Mouse (Mus musculus): ENCODE measurements around the gene Vav3. TPM values are rescaled to one million over a fixed set of nuclear protein-coding genes. Genes with fewer than 3 reads are reported as not detected.

Gene Vav3
- total and polyA plus RNA-seq, 3 experiments: 1.7 to 5.0 (median 4.4) TPM

- intact Hi-C loops (cut with DNase I): loop anchor here (5.0 kb wide), 1 partner anchor 1539 kb away; no protein-coding TSS in a partner anchor
- Histone ChIP-seq H3K36me3 (ENCODE audit: control insufficient read depth, insufficient read depth, low read length) (no peaks in the 10 kb centered on the region), H3K4me1 (ENCODE audit: control insufficient read depth, insufficient read depth, low read length) (no peaks in the 10 kb centered on the region), H3K79me2 (replicated peaks; ENCODE audit: control insufficient read depth, insufficient read depth, low read length) (no peaks in the 10 kb centered on the region), H3K4me3 (no peak overlapping the region), H3K9ac (ENCODE audit: low read depth, low read length) (no peak overlapping the region), H3K27ac (no peak overlapping the region), H3K27me3 (ENCODE audit: control insufficient read depth, insufficient read depth, low read length) (no peaks in the 10 kb centered on the region)
- TF ChIP-seq CTCF (IDR thresholded peaks at IDR 0.05) (no peak), POLR2A (IDR thresholded peaks at IDR 0.05; ENCODE audit: insufficient read depth, low read depth, low read length) (no peak), EP300 (IDR thresholded peaks at IDR 0.05; ENCODE audit: insufficient read depth, low read depth, low read length) (no peak)
- no peak for DNase-seq
- 91% methylated on average over 4 of the region's 4 CpGs for WGBS
Measured at GRCm38 (mm10) chr3:109528688-109529087, 188.2 kb downstream of the Vav3 start.

- no peaks in the 10 kb centered on the region for H3K36me3 ChIP-seq (ENCODE audit: control insufficient read depth, insufficient read depth, low read length)
- WGBS: 75% methylated on average over 3 of the region's 3 CpGs
- H3K27ac ChIP-seq: no peak overlapping the region
- H3K4me1 ChIP-seq (ENCODE audit: control insufficient read depth, insufficient read depth, low read length): no peaks in the 10 kb centered on the region
- no peak for TF ChIP-seq CTCF (IDR thresholded peaks at IDR 0.05)
- no peak for TF ChIP-seq EP300 (IDR thresholded peaks at IDR 0.05; ENCODE audit: insufficient read depth, low read depth, low read length)
- TF ChIP-seq POLR2A (IDR thresholded peaks at IDR 0.05; ENCODE audit: insufficient read depth, low read depth, low read length): no peak
- H3K79me2 ChIP-seq (replicated peaks; ENCODE audit: control insufficient read depth, insufficient read depth, low read length): no peaks in the 10 kb centered on the region
- no peaks in the 10 kb centered on the region for H3K27me3 ChIP-seq (ENCODE audit: control insufficient read depth, insufficient read depth, low read length)
- intact Hi-C loops (cut with DNase I): no loop called here
- no peak for DNase-seq
- H3K4me3 ChIP-seq: no peak overlapping the region
- no peak overlapping the region for H3K9ac ChIP-seq (ENCODE audit: low read depth, low read length)
Measured at GRCm38 (mm10) chr3:109537686-109538085, 197.2 kb downstream of the Vav3 start.

GRCm38 (mm10) chr3:109540009-109540408 lies 199.6 kb downstream of the Vav3 start:
- no peak for TF ChIP-seq EP300 (IDR thresholded peaks at IDR 0.05; ENCODE audit: insufficient read depth, low read depth, low read length)
- TF ChIP-seq POLR2A (IDR thresholded peaks at IDR 0.05; ENCODE audit: insufficient read depth, low read depth, low read length): no peak
- TF ChIP-seq CTCF (IDR thresholded peaks at IDR 0.05): no peak

GRCm38 (mm10) chr3:109544476-109545221 lies 204.2 kb downstream of the Vav3 start:
- no peak overlapping the region for H3K9ac ChIP-seq (ENCODE audit: low read depth, low read length)
- 87% methylated on average over 7 of the region's 7 CpGs for WGBS
- no peaks in the 10 kb centered on the region for H3K27me3 ChIP-seq (ENCODE audit: control insufficient read depth, insufficient read depth, low read length)
- no peak for DNase-seq
- no peaks in the 10 kb centered on the region for H3K79me2 ChIP-seq (replicated peaks; ENCODE audit: control insufficient read depth, insufficient read depth, low read length)
- no peaks in the 10 kb centered on the region for H3K4me1 ChIP-seq (ENCODE audit: control insufficient read depth, insufficient read depth, low read length)
- H3K27ac ChIP-seq: no peak overlapping the region
- H3K4me3 ChIP-seq: no peak overlapping the region
- TF ChIP-seq POLR2A (IDR thresholded peaks at IDR 0.05; ENCODE audit: insufficient read depth, low read depth, low read length) (no peak), EP300 (IDR thresholded peaks at IDR 0.05; ENCODE audit: insufficient read depth, low read depth, low read length) (no peak), CTCF (IDR thresholded peaks at IDR 0.05) (no peak)
- intact Hi-C loops (cut with DNase I): no loop called here
- no peaks in the 10 kb centered on the region for H3K36me3 ChIP-seq (ENCODE audit: control insufficient read depth, insufficient read depth, low read length)

More at GRCm38 (mm10) chr3:109540009-109540408, 199.6 kb downstream of the Vav3 start:
- H3K9ac ChIP-seq (ENCODE audit: low read depth, low read length): no peak overlapping the region
- no peaks in the 10 kb centered on the region for H3K36me3 ChIP-seq (ENCODE audit: control insufficient read depth, insufficient read depth, low read length)
- DNase-seq: no peak
- H3K27me3 ChIP-seq (ENCODE audit: control insufficient read depth, insufficient read depth, low read length): no peaks in the 10 kb centered on the region
- no peak overlapping the region for H3K4me3 ChIP-seq
- H3K79me2 ChIP-seq (replicated peaks; ENCODE audit: control insufficient read depth, insufficient read depth, low read length): no peaks in the 10 kb centered on the region
- no peak overlapping the region for H3K27ac ChIP-seq
- WGBS: 67% methylated on average over 4 of the region's 4 CpGs
- intact Hi-C loops (cut with DNase I): no loop called here
- H3K4me1 ChIP-seq (ENCODE audit: control insufficient read depth, insufficient read depth, low read length): no peaks in the 10 kb centered on the region

- Histone ChIP-seq H3K4me1 (ENCODE audit: control insufficient read depth, insufficient read depth, low read length) (no peaks in the 10 kb centered on the region), H3K79me2 (replicated peaks; ENCODE audit: control insufficient read depth, insufficient read depth, low read length) (no peaks in the 10 kb centered on the region), H3K27ac (no peak overlapping the region), H3K4me3 (no peak overlapping the region), H3K27me3 (ENCODE audit: control insufficient read depth, insufficient read depth, low read length) (no peaks in the 10 kb centered on the region), H3K9ac (ENCODE audit: low read depth, low read length) (no peak overlapping the region), H3K36me3 (ENCODE audit: control insufficient read depth, insufficient read depth, low read length) (no peaks in the 10 kb centered on the region)
- 68% methylated on average over 2 of the region's 2 CpGs for WGBS
- DNase-seq: no peak
- TF ChIP-seq EP300 (IDR thresholded peaks at IDR 0.05; ENCODE audit: insufficient read depth, low read depth, low read length) (no peak), POLR2A (IDR thresholded peaks at IDR 0.05; ENCODE audit: insufficient read depth, low read depth, low read length) (no peak), CTCF (IDR thresholded peaks at IDR 0.05) (no peak)
- intact Hi-C loops (cut with DNase I): no loop called here
Measured at GRCm38 (mm10) chr3:109557329-109557728, 216.9 kb downstream of the Vav3 start.

GRCm38 (mm10) chr3:109561295-109561694 lies 220.8 kb downstream of the Vav3 start:
- Histone ChIP-seq H3K27ac (no peak overlapping the region), H3K9ac (ENCODE audit: low read depth, low read length) (no peak overlapping the region), H3K4me1 (ENCODE audit: control insufficient read depth, insufficient read depth, low read length) (no peaks in the 10 kb centered on the region), H3K27me3 (ENCODE audit: control insufficient read depth, insufficient read depth, low read length) (no peaks in the 10 kb centered on the region), H3K36me3 (ENCODE audit: control insufficient read depth, insufficient read depth, low read length) (no peaks in the 10 kb centered on the region), H3K4me3 (no peak overlapping the region), H3K79me2 (replicated peaks; ENCODE audit: control insufficient read depth, insufficient read depth, low read length) (no peaks in the 10 kb centered on the region)
- no peak for DNase-seq
- intact Hi-C loops (cut with DNase I): no loop called here
- TF ChIP-seq CTCF (IDR thresholded peaks at IDR 0.05) (no peak), EP300 (IDR thresholded peaks at IDR 0.05; ENCODE audit: insufficient read depth, low read depth, low read length) (no peak), POLR2A (IDR thresholded peaks at IDR 0.05; ENCODE audit: insufficient read depth, low read depth, low read length) (no peak)
- 82% methylated on average over 4 of the region's 4 CpGs for WGBS
